Mouse (Mus musculus) neural tube, embryonic 12.5 days (tissue): ENCODE measurements at regions not wholly inside any gene's neighbourhood (a gene's known extent, or its start where the extent isn't known, plus 50 kb on each side); places are given as distances from the start of the nearest gene placed in this dataset.

ENCODE experiments used
- ATAC-seq: fragments of 200-750 bp; cut with Nextera tagmentation; 2 replicates; pipeline ENCODE4 v1.8.0; 2017; ENCODE audit warnings: low read depth, mild to moderate bottlenecking, moderate TSS enrichment, moderate library complexity; ENCODE audit not compliant: low FRiP score
- H3K27ac ChIP-seq: fragments of 300-500 bp; sonication (generic); 2 replicates; pipeline ENCODE4 v1.5.1; 2016
- H3K27me3 ChIP-seq: fragments of 300-500 bp; sonication (generic); replicated peaks from 2 replicates; pipeline ENCODE4 v1.6.1; 2016; ENCODE audit warnings: mild to moderate bottlenecking
- H3K36me3 ChIP-seq: fragments of 300-500 bp; sonication (generic); 2 replicates; pipeline ENCODE4 v1.6.1; 2016; ENCODE audit warnings: mild to moderate bottlenecking
- H3K4me1 ChIP-seq: fragments of 300-500 bp; sonication (generic); 2 replicates; pipeline ENCODE4 v1.6.1; 2016
- H3K4me2 ChIP-seq: fragments of 300-500 bp; sonication (generic); replicated peaks from 2 replicates; pipeline ENCODE4 v1.6.1; 2016; ENCODE audit warnings: mild to moderate bottlenecking
- H3K4me3 ChIP-seq: fragments of 300-500 bp; sonication (generic); 2 replicates; pipeline ENCODE4 v1.5.1; 2016
- H3K9ac ChIP-seq: fragments of 300-500 bp; sonication (generic); 2 replicates; pipeline ENCODE4 v1.6.1; 2016; ENCODE audit warnings: mild to moderate bottlenecking
- H3K9me3 ChIP-seq: fragments of 300-500 bp; sonication (generic); 2 replicates; pipeline ENCODE4 v1.6.1; 2016; ENCODE audit warnings: mild to moderate bottlenecking
- WGBS: fragments of 180-500 bp; shearing (Covaris S2); methylation state at CpG from one replicate; pipeline ENCODE4 v1.1.7; 2016; 5-methylcytosine and 5-hydroxymethylcytosine counted together

DNA sequence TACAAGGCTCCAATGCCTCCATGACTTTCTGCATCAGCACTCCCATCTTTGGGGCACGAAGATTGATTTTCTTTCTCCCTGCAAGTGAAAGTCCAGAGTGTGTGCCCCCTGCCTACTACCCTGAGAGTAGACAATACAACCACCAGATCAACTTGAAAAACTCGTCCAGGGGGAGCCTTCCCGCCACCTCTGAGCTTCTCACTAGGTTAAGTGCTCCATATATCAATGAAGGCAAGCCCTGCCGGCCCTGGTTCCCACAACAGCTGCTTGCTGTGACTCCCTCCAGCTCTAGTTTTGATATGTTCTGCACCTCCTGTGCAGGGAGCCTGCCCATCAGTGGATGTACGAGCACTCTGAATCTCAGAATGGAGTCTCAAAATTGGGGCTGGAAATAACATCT lies 377.8 kb downstream of the Nr2f2 start:
- no peaks in the 10 kb centered on the region for H3K4me1 ChIP-seq
- no peak overlapping the region for H3K4me3 ChIP-seq
- H3K27me3 ChIP-seq = peaks cover 53% of the 10 kb centered on the region

DNA sequence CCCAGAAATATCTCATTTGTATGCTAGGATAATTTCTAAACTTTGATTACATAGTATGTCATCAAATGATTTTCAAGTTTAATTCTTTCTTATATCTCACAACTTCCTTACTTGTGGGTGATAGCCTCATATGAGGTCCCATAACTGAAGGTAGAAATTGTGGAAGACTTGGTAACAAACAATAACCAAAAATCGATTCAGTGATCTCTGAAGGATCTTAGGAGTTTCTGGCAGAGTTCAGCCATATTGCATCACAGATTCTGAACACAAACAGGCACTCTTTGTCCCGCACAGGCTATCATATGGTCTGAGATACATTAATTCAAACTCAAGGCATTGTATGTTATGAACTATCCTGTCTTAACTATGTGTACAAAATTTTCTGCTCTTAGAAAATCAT lies 385.2 kb downstream of the Nr2f2 start:
- H3K27ac ChIP-seq = no peak overlapping the region
- H3K9ac ChIP-seq = no peak overlapping the region
- H3K36me3 ChIP-seq = no peaks in the 10 kb centered on the region
- WGBS = 79% methylated on average over 2 of the region's 2 CpGs
- H3K4me3 ChIP-seq = no peak overlapping the region
- no peak overlapping the region for H3K4me2 ChIP-seq
- H3K9me3 ChIP-seq = no peaks in the 10 kb centered on the region
- no peaks in the 10 kb centered on the region for H3K4me1 ChIP-seq
- no peak for ATAC-seq
- peaks cover 17% of the 10 kb centered on the region; the same call in 1 of the 2 replicates for H3K27me3 ChIP-seq

More for the DNA sequence above, 377.8 kb downstream of the Nr2f2 start:
- Histone ChIP-seq H3K9ac (no peak overlapping the region), H3K9me3 (no peaks in the 10 kb centered on the region), H3K4me2 (no peak overlapping the region), H3K27ac (no peak overlapping the region), H3K36me3 (no peaks in the 10 kb centered on the region)
- no peak for ATAC-seq
- 7% methylated on average over 5 of the region's 5 CpGs for WGBS

DNA sequence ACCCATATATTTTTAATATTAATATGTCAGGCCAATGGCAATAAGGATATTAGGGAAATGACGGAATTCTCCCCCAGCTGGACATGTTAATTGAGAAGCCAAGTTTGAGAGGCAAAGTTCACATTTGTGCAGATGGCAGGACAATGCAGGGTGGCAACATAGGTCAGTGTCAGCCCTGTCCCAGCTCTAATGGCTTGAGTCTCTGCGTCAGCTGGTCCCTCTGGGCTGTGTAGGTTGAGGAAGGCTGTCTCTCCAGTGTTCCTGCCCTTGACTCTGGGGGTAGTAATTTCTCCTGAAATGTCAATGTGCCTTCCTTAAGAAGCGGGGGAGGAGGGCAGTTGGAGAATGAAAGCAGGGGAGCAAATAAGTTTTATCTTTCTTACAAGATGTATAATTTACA lies 390.2 kb downstream of the Nr2f2 start:
- no peaks in the 10 kb centered on the region for H3K36me3 ChIP-seq
- H3K4me1 ChIP-seq = no peaks in the 10 kb centered on the region
- no peak overlapping the region for H3K4me2 ChIP-seq
- H3K27me3 ChIP-seq = peaks cover 4% of the 10 kb centered on the region; the same call in 1 of the 2 replicates
- WGBS = 58% methylated on average over 3 of the region's 3 CpGs
- H3K9ac ChIP-seq = no peak overlapping the region
- no peak overlapping the region for H3K27ac ChIP-seq
- H3K4me3 ChIP-seq = no peak overlapping the region
- no peak for ATAC-seq
- no peaks in the 10 kb centered on the region for H3K9me3 ChIP-seq

DNA sequence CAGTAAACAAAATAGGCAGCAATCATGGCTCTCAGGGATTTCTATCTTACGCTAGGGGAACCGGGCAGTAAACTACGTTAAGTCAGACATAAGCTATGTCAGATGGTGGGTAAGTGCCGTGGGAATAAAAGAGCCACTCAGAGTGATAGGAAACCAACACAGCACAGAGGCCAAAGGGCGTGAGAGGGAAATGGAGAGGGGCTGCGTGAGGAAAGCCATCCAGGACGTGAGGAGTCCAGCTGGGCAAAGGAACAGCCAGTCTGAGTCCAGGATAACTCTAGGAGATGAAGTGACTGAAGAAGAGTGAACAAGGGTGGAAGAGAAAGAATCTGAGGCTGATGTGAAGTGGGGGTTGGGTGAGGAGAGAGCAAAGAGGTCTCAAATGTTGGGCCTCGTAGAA lies 402.5 kb downstream of the Nr2f2 start:
- Histone ChIP-seq H3K4me2 (no peak overlapping the region), H3K9me3 (no peaks in the 10 kb centered on the region), H3K27ac (no peak overlapping the region), H3K36me3 (no peaks in the 10 kb centered on the region), H3K4me3 (no peak overlapping the region), H3K4me1 (no peaks in the 10 kb centered on the region), H3K27me3 (peaks cover 4% of the 10 kb centered on the region), H3K9ac (no peak overlapping the region)
- no peak for ATAC-seq
- 66% methylated on average over 8 of the region's 8 CpGs for WGBS

DNA sequence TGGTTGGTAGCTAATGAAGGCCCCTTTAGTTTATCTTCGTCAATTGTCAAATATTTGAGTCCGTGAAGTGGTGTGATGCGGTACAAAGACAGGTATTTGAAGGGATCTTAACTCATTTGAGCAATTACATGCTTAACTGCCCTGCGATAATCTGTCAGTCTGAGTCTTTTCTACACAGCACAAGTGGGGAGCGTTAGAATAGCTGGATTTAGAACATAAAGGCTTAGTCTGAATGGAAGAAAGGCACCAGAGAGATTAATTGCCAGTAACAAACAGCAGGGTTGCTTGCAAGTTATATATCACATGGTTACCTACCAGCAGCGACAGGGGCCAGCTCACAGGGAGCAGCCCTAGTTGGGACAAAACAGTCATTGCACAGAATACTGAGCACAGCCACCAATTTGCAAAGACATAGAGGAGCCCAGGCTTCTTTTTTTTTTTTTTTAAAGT lies 416.3 kb downstream of the Nr2f2 start:
- peaks cover 5% of the 10 kb centered on the region; the same call in 1 of the 2 replicates for H3K4me1 ChIP-seq
- 11% methylated on average over 6 of the region's 6 CpGs for WGBS
- peaks cover 69% of the 10 kb centered on the region for H3K27me3 ChIP-seq
- H3K27ac ChIP-seq = no peak overlapping the region
- no peaks in the 10 kb centered on the region for H3K36me3 ChIP-seq
- H3K9me3 ChIP-seq = no peaks in the 10 kb centered on the region
- no peak overlapping the region for H3K4me3 ChIP-seq
- no peak overlapping the region for H3K9ac ChIP-seq
- H3K4me2 ChIP-seq = peak overlapping the region; percentile 31; the same call in 1 of the 2 replicates
- peak; percentile 91 for ATAC-seq

DNA sequence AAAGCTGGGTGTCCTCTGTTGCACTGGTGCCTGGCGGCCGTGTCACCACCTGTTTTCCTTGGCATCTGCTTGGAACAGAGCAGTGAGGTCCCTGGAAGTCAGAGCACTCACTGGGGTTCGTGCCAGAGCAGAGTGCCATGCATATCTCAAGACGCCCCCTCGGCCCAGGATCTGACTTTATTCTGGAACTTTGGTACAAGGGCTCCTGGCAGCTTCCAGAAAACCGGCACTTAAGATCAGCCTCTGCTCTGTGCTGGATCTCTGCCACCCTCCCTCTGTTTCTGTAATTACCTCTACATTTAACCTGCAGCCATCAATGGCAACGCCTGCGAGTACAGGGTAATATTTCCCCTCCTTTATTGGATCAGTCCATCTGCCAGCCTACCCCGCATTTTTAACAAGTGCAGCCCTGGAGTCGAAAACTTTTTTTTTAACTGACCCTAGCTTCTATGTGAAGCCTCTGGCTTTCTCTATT lies 416.9 kb downstream of the Nr2f2 start:
- WGBS = 24% methylated on average over 10 of the region's 10 CpGs
- Histone ChIP-seq H3K27ac (no peak overlapping the region), H3K4me1 (peaks cover 5% of the 10 kb centered on the region; the same call in 1 of the 2 replicates), H3K36me3 (no peaks in the 10 kb centered on the region), H3K4me2 (peak overlapping the region; percentile 31), H3K9me3 (no peaks in the 10 kb centered on the region), H3K9ac (no peak overlapping the region), H3K27me3 (peaks cover 66% of the 10 kb centered on the region), H3K4me3 (no peak overlapping the region)
- peak; percentile 42; the same call in 1 of the 2 replicates for ATAC-seq

DNA sequence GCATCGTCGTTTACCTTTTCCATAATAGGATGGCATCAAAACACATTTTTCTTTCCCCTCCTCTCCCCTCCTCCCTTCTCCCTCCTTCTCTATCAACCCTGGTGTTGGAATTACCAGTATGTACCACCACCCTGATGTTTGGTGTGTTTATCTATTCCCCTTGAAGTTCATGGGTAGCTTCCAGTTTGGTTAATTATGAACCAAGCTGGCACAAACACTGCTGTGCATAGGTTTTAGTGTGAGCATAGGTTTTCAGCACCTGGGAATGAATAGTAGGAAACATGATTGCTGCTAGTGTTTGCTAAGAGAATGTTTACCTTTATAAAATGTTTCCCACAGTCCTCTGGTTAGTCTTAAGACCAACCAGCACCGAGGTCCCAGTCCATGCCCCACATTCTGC lies 420.1 kb downstream of the Nr2f2 start:
- Histone ChIP-seq H3K4me3 (no peak overlapping the region), H3K9ac (no peak overlapping the region), H3K36me3 (no peaks in the 10 kb centered on the region), H3K9me3 (no peaks in the 10 kb centered on the region), H3K27ac (no peak overlapping the region), H3K4me1 (peaks cover 5% of the 10 kb centered on the region; the same call in 1 of the 2 replicates), H3K4me2 (no peak overlapping the region), H3K27me3 (peaks cover 54% of the 10 kb centered on the region)
- ATAC-seq = no peak
- WGBS = 86% methylated on average over 3 of the region's 3 CpGs

DNA sequence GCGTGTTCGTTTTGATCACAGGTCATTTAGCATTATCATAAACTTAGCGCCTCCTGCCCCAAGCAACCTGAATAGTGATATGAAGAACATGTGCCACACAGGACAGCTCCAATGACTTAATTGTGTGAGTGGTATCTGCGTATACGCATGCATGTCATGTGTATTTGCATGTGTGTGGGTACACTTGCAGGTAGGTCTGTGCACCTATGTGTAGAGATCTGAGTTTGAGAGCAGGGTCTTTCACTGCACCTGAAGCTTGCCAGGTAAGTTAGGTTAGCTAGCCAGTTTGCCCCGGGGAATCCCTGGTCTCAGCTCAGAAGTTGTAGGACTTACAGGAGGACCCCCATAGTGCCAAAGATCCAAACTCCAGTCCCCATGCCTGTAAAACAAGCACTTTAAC lies 424.7 kb downstream of the Nr2f2 start:
- H3K4me2 ChIP-seq = no peak overlapping the region
- no peak overlapping the region for H3K27ac ChIP-seq
- H3K9ac ChIP-seq = no peak overlapping the region
- H3K36me3 ChIP-seq = no peaks in the 10 kb centered on the region
- H3K27me3 ChIP-seq = peaks cover 36% of the 10 kb centered on the region
- no peak overlapping the region for H3K4me3 ChIP-seq
- no peak for ATAC-seq
- no peaks in the 10 kb centered on the region for H3K9me3 ChIP-seq
- H3K4me1 ChIP-seq = no peaks in the 10 kb centered on the region
- 95% methylated on average over 6 of the region's 6 CpGs for WGBS

DNA sequence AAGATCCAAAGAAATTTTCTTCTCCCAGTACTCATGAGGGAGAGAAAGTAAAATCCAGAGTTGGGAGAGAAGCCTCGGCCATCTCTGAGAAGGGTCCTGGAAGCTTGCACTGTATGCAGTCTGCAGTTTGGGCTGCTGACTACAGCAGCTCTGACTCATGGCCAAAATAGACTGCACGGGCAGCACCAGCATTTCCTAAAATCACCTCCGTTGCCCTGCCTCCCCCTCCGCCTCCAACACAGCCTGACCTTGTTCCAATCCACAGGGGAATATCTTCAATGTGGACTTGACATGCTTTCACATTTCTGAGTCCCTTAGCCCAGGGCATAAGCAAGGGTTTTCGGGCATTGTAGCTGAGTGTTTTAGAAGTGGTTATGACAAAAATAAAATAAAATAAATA lies 441.3 kb downstream of the Nr2f2 start:
- H3K9me3 ChIP-seq = no peaks in the 10 kb centered on the region
- no peak overlapping the region for H3K9ac ChIP-seq
- no peak overlapping the region for H3K27ac ChIP-seq
- H3K4me2 ChIP-seq = no peak overlapping the region
- 92% methylated on average over 5 of the region's 5 CpGs for WGBS
- H3K27me3 ChIP-seq = no peaks in the 10 kb centered on the region; the same call in 1 of the 2 replicates
- no peaks in the 10 kb centered on the region for H3K4me1 ChIP-seq
- no peaks in the 10 kb centered on the region for H3K36me3 ChIP-seq
- H3K4me3 ChIP-seq = no peak overlapping the region
- ATAC-seq = no peak

DNA sequence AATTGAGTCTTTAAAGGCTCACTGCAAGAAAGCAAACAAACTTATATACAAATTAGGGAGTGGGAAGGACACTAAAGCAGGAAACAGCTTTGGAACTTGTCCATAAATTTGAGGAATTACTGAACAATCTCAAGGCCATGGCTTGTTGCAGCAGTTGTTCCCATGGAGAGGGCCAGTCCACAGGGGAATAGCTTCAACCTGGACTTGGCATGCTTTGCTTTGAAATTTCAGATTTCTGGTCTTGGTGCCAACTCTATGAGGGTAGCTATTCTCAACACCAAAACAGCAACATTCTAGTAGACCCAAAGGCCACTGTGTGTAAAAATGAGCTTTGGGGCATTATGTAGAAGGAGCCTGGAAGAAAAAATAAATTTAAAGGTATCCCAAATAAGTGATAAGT lies 442.0 kb downstream of the Nr2f2 start:
- Histone ChIP-seq H3K27me3 (no peaks in the 10 kb centered on the region; the same call in 1 of the 2 replicates), H3K27ac (no peak overlapping the region), H3K9ac (no peak overlapping the region), H3K9me3 (no peaks in the 10 kb centered on the region), H3K36me3 (no peaks in the 10 kb centered on the region), H3K4me2 (no peak overlapping the region), H3K4me1 (no peaks in the 10 kb centered on the region), H3K4me3 (no peak overlapping the region)
- no peak for ATAC-seq

DNA sequence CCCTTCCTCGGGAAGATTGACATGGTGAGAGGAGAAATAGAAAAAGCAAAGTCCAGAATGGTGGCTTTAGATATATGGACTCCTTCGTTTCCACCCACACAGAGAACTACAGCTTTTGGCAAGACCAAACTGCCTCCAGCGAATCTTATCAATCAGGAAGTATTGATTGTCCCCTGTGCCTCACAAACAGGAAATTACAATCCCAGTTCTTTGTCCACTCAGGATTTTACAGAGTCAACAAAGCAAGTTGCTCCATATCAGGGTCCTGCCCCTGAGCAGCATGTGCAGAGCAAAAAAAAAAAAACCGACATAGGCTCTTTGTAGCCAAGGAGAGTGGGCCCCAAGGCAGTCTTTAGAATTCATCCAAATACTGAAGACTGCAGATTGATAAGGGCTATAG lies 454.8 kb downstream of the Nr2f2 start:
- Histone ChIP-seq H3K4me1 (no peaks in the 10 kb centered on the region), H3K27me3 (no peaks in the 10 kb centered on the region), H3K36me3 (no peaks in the 10 kb centered on the region), H3K27ac (no peak overlapping the region), H3K9me3 (no peaks in the 10 kb centered on the region), H3K9ac (no peak overlapping the region), H3K4me2 (no peak overlapping the region), H3K4me3 (no peak overlapping the region)
- WGBS = 80% methylated on average over 4 of the region's 4 CpGs
- no peak for ATAC-seq

DNA sequence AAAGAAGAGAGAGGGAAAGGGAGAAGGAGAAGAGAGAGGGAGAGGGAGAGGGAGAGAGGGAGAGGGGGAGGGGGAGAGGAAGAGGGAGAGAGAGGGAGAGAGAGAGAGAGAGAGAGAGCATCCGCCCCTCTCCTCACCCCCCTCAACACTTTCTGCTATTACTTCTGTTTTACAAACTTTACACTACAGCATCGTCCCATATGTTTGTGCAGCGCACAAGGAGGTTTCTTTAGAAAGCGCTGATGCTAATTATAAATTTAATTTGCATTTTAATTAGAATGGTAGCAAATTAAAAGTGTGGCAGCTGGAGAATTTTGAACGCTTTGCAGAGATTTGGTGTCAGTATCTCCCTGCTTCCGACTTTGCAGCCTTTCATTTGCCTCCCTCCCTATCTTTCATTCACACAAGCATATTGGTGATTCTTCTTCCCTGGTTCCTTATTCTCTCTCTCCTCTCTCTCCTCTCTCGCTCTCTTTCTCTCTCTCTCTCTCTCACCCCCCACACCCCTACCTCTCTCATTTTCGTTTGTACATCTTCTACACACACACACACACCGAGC lies 476.0 kb downstream of the Nr2f2 start:
- Histone ChIP-seq H3K4me1 (no peaks in the 10 kb centered on the region; the same call in 1 of the 2 replicates), H3K27ac (no peak overlapping the region), H3K4me3 (no peak overlapping the region), H3K36me3 (no peaks in the 10 kb centered on the region), H3K9ac (no peak overlapping the region), H3K4me2 (no peak overlapping the region), H3K27me3 (no peaks in the 10 kb centered on the region), H3K9me3 (no peaks in the 10 kb centered on the region)
- 72% methylated on average over 9 of the region's 9 CpGs for WGBS
- ATAC-seq = no peak

DNA sequence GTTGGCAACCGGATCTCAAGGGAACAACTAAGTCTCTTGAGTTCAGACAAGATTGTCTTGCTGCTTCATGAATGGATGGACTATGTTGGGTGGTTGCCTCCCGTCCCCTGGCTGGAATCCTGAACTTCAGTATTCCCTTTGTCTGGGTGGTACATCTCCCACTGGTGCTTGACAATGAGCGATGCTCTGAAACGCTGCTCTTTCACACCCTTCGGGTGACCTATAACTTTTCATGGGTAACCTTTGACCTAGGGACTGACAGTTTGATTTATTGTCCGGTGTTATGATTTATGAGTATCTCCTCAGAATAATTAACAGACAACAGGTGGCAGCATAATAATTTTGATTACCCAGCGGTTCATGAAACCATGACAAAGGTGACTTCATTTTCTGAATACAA lies 478.3 kb downstream of the Nr2f2 start:
- no peak for ATAC-seq
- WGBS = 48% methylated on average over 7 of the region's 7 CpGs

More for the DNA sequence above, 478.3 kb downstream of the Nr2f2 start:
- Histone ChIP-seq H3K36me3 (no peaks in the 10 kb centered on the region), H3K27ac (no peak overlapping the region), H3K4me3 (no peak overlapping the region), H3K4me2 (no peak overlapping the region), H3K9ac (no peak overlapping the region), H3K4me1 (no peaks in the 10 kb centered on the region; the same call in 1 of the 2 replicates), H3K9me3 (no peaks in the 10 kb centered on the region), H3K27me3 (no peaks in the 10 kb centered on the region)
